Mouse (Mus musculus) embryonic facial prominence, embryonic 14.5 days (tissue): Measurements from ENCODE around the gene Nlrc5. TPM values are rescaled to one million over a fixed set of nuclear protein-coding genes. Genes with fewer than 3 reads are reported as not detected.
A peak's percentile ranks its signal among the peaks of the same experiment; 100 is the strongest.

Experiments used
- ATAC-seq: fragments of 200-750 bp; cut with Nextera tagmentation; 2 replicates; pipeline ENCODE4 v1.8.0; 2017; ENCODE audit warnings: low read depth, moderate number of reproducible peaks, moderate TSS enrichment
- DNase-seq: peaks from one replicate; pipeline ENCODE4 v3.0.0-alpha.2; 2015; ENCODE audit warnings: low spot score
- H3K27ac ChIP-seq: fragments of 300-500 bp; sonication (generic); replicated peaks from 2 replicates; pipeline ENCODE4 v1.5.1; 2014; ENCODE audit warnings: low read depth, mild to moderate bottlenecking, low read length, moderate library complexity
- H3K27me3 ChIP-seq: fragments of 300-500 bp; sonication (generic); replicated peaks from 2 replicates; pipeline ENCODE4 v1.6.1; 2014; ENCODE audit warnings: low read length; ENCODE audit not compliant: control insufficient read depth, insufficient read depth
- H3K36me3 ChIP-seq: fragments of 300-500 bp; sonication (generic); 2 replicates; pipeline ENCODE4 v1.6.1; 2014; ENCODE audit warnings: low read length, mixed read lengths; ENCODE audit not compliant: control insufficient read depth, insufficient read depth
- H3K4me1 ChIP-seq: fragments of 300-500 bp; sonication (generic); 2 replicates; pipeline ENCODE4 v1.6.1; 2014; ENCODE audit warnings: antibody characterized with exemption, low read length; ENCODE audit not compliant: control insufficient read depth, insufficient read depth
- H3K4me2 ChIP-seq: fragments of 300-500 bp; sonication (generic); 2 replicates; pipeline ENCODE4 v1.6.1; 2014; ENCODE audit warnings: low read depth, mild to moderate bottlenecking, low read length, moderate library complexity, mixed read lengths
- H3K4me3 ChIP-seq: fragments of 300-500 bp; sonication (generic); 2 replicates; pipeline ENCODE4 v1.5.1; 2014; ENCODE audit warnings: low read depth, mild to moderate bottlenecking, low read length
- H3K9ac ChIP-seq: fragments of 300-500 bp; sonication (generic); 2 replicates; pipeline ENCODE4 v1.6.1; 2014; ENCODE audit warnings: low read depth, mild to moderate bottlenecking, low read length, moderate library complexity, mixed read lengths
- H3K9me3 ChIP-seq: fragments of 300-500 bp; sonication (generic); 2 replicates; pipeline ENCODE4 v1.6.1; 2016; ENCODE audit warnings: low read length; ENCODE audit not compliant: control insufficient read depth
- WGBS: fragments of 180-500 bp; shearing (Covaris S2); extraction: QIAGEN DNeasy Blood & Tissue Kit; methylation state at CpG from one replicate; pipeline ENCODE4 v1.1.7; 2014; 5-methylcytosine and 5-hydroxymethylcytosine counted together
- polyA plus RNA-seq: library from polyadenylated mRNA; unstranded; fragments of >200 nt; fragmentation: Nextera tagmentation; extraction: Ambion mirVana; gene quantifications from 2 replicates; pipeline ENCODE4 v1.2.1, GENCODE M21; 2014

Nlrc5 gene
- polyA plus RNA-seq, 1 experiment from 2014 or later: 0.39 TPM

- Histone ChIP-seq H3K27ac (no peak overlapping the region; the same call in 1 of the 2 replicates), H3K9me3 (no peaks in the 10 kb centered on the region), H3K4me3 (peak overlapping the region; percentile 70), H3K4me1 (0 out of 2 replicates have a peak, but pooled peaks cover 3% of the 10 kb centered on the region), H3K9ac (peak overlapping the region; percentile 30; the same call in 1 of the 2 replicates), H3K27me3 (peaks cover 36% of the 10 kb centered on the region), H3K4me2 (peak overlapping the region; percentile 97), H3K36me3 (no peaks in the 10 kb centered on the region)
- DNase-seq: peak; percentile 46
- WGBS: 5% methylated on average over 8 of the region's 8 CpGs
- ATAC-seq: peak; percentile 27; the same call in 1 of the 2 replicates
Observed at GRCm38 (mm10) chr8:94532000-94532399, 97.8 kb downstream of the Nlrc5 start.

GRCm38 (mm10) chr8:94532525-94532872, 98.3 kb downstream of the Nlrc5 start:
- H3K4me3 ChIP-seq: peak overlapping the region; percentile 70
- H3K4me1 ChIP-seq: 0 out of 2 replicates have a peak, but pooled peaks cover 3% of the 10 kb centered on the region
- no peak for DNase-seq
- no peak overlapping the region for H3K27ac ChIP-seq
- H3K9me3 ChIP-seq: no peaks in the 10 kb centered on the region
- H3K36me3 ChIP-seq: no peaks in the 10 kb centered on the region
- 0% methylated on average over 19 of the region's 34 CpGs for WGBS
- H3K27me3 ChIP-seq: peaks cover 36% of the 10 kb centered on the region
- H3K4me2 ChIP-seq: peak overlapping the region; percentile 97
- H3K9ac ChIP-seq: peak overlapping the region; percentile 73
- 0 out of 2 replicates have a peak, but pooled peaks have one; percentile 9 for ATAC-seq

GRCm38 (mm10) chr8:94532873-94533671, 98.9 kb downstream of the Nlrc5 start, which contains the start of gene Cpne2:
Cpne2 (plus strand) TSS chr8:94532990.
- Histone ChIP-seq H3K27me3 (peaks cover 36% of the 10 kb centered on the region), H3K9me3 (no peaks in the 10 kb centered on the region), H3K27ac (no peak within 1 kb of the TSS; the same call in 1 of the 2 replicates), H3K36me3 (no peaks in the 10 kb centered on the region), H3K4me3 (peak within 1 kb of the TSS; percentile 70), H3K9ac (peak within 1 kb of the TSS; percentile 73), H3K4me2 (peak within 1 kb of the TSS; percentile 97), H3K4me1 (0 out of 2 replicates have a peak, but pooled peaks cover 3% of the 10 kb centered on the region)
- DNase-seq: peak; percentile 84
- whole genome bisulfite sequencing: under 1% methylated on average over 29 of the region's 81 CpGs
- peak; percentile 86 for ATAC-seq

- ATAC-seq (no peak), DNase-seq (no peak)
- no peak overlapping the region for H3K27ac ChIP-seq
- H3K9me3 ChIP-seq: no peaks in the 10 kb centered on the region
- H3K4me2 ChIP-seq: no peak overlapping the region
- peaks cover 36% of the 10 kb centered on the region for H3K27me3 ChIP-seq
- no peak overlapping the region for H3K9ac ChIP-seq
- WGBS: 53% methylated on average over 4 of the region's 4 CpGs
- H3K36me3 ChIP-seq: no peaks in the 10 kb centered on the region
- no peak overlapping the region for H3K4me3 ChIP-seq
- 0 out of 2 replicates have a peak, but pooled peaks cover 3% of the 10 kb centered on the region for H3K4me1 ChIP-seq
Observed at GRCm38 (mm10) chr8:94534612-94535011, 100.5 kb downstream of the Nlrc5 start.

- Histone ChIP-seq H3K4me3 (no peak overlapping the region), H3K4me1 (0 out of 2 replicates have a peak, but pooled peaks cover 3% of the 10 kb centered on the region), H3K9me3 (no peaks in the 10 kb centered on the region), H3K27me3 (peaks cover 36% of the 10 kb centered on the region), H3K36me3 (no peaks in the 10 kb centered on the region), H3K4me2 (no peak overlapping the region), H3K27ac (no peak overlapping the region), H3K9ac (no peak overlapping the region)
- ATAC-seq: no peak
- 85% methylated on average over 7 of the region's 7 CpGs for WGBS
- no peak for DNase-seq
Observed at GRCm38 (mm10) chr8:94535631-94536030, 101.5 kb downstream of the Nlrc5 start.

DNA sequence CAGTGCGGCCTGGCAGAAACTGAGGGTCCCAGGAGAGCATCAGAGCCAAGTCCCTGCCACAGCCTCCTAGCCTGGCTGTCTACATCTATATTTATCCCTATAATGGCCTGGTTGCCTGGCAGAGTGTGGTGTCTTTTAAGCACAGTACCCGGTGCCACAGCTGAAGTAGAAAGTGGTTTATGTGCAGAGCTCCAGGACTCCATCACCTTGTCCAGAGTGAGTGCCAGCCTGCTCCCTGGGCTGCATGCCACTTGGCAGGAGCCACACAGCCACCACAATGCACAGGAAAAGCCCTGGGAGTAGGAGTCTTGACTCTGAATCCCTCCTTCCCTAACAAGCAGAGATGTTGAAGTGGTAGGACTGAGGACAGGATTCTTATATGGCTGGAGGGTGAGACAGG, 103.3 kb downstream of the Nlrc5 start:
- WGBS: 71% methylated on average over 2 of the region's 2 CpGs
- DNase-seq (no peak), ATAC-seq (no peak)
- Histone ChIP-seq H3K4me1 (0 out of 2 replicates have a peak, but pooled peaks cover 3% of the 10 kb centered on the region), H3K27me3 (peaks cover 23% of the 10 kb centered on the region), H3K9me3 (no peaks in the 10 kb centered on the region), H3K4me2 (no peak overlapping the region), H3K27ac (no peak overlapping the region), H3K9ac (no peak overlapping the region), H3K36me3 (no peaks in the 10 kb centered on the region), H3K4me3 (no peak overlapping the region)

- Histone ChIP-seq H3K9ac (no peak overlapping the region), H3K36me3 (no peaks in the 10 kb centered on the region), H3K4me2 (no peak overlapping the region), H3K9me3 (no peaks in the 10 kb centered on the region), H3K4me3 (no peak overlapping the region), H3K27ac (no peak overlapping the region), H3K27me3 (peaks cover 6% of the 10 kb centered on the region; the same call in 1 of the 2 replicates), H3K4me1 (peaks cover under 1% of the 10 kb centered on the region; the same call in 1 of the 2 replicates)
- ATAC-seq (no peak), DNase-seq (no peak)
- 69% methylated on average over 2 of the region's 2 CpGs for WGBS
Observed at GRCm38 (mm10) chr8:94540025-94540424, 105.9 kb downstream of the Nlrc5 start.

- Histone ChIP-seq H3K27me3 (no peaks in the 10 kb centered on the region), H3K4me3 (no peak overlapping the region), H3K36me3 (no peaks in the 10 kb centered on the region), H3K27ac (no peak overlapping the region), H3K4me1 (no peaks in the 10 kb centered on the region; the same call in 1 of the 2 replicates), H3K4me2 (no peak overlapping the region), H3K9me3 (no peaks in the 10 kb centered on the region), H3K9ac (no peak overlapping the region)
- DNase-seq: no peak
- 65% methylated on average over 18 of the region's 18 CpGs for WGBS
- no peak; the same call in 1 of the 2 replicates for ATAC-seq
Observed at GRCm38 (mm10) chr8:94540889-94541795, 107.0 kb downstream of the Nlrc5 start.
